10 mouse cellular contexts compared by ENCODE assay signal in genomic region chr2:152781031-152781711, GRCm38 (mm10). TPM values are rescaled to one million over a fixed set of nuclear protein-coding genes. Genes with fewer than 3 reads are reported as not detected.
A peak's percentile ranks its signal among the peaks of the same experiment; 100 is the strongest.
DNase-seq lines count a peak whose midpoint lies in the region; ATAC-seq and TF ChIP-seq lines count a peak whose summit lies in the region.
"Had no signal": no experiment of that assay in that cellular context is flagged by ENCODE, and none has a peak within 500 bp of the region (broad histone marks: within the 10 kb centered on the region; RNA-seq: fewer than 3 reads in every experiment).

No protein-coding gene starts in this region.

- intact Hi-C loops in heart, adult 2 months (cut with DNase I) = no loop called here
- intact Hi-C loops in left cerebral cortex, postnatal 14 days (cut with DNase I) = no loop called here

- H3K4me3 ChIP-seq in heart, adult 2 months = no peak overlapping the region
- H3K4me3 ChIP-seq in heart, embryonic 12.5 days = no peak overlapping the region
- no peak overlapping the region for H3K4me3 ChIP-seq in neural tube, embryonic 13.5 days
- no peak overlapping the region for H3K4me3 ChIP-seq in neural tube, embryonic 15.5 days (replicated peaks)
- no peak overlapping the region for H3K4me3 ChIP-seq in intestine, embryonic 15.5 days (replicated peaks)
- peak overlapping the region; percentile 31 for H3K4me3 ChIP-seq in megakaryocyte, embryonic 14.5 days (replicated peaks)

- no peak for TF ChIP-seq CTCF in heart, adult 2 months (IDR thresholded peaks at IDR 0.05)

- H3K79me2 ChIP-seq in heart, adult 2 months (replicated peaks; ENCODE audit: control insufficient read depth, insufficient read depth, low read length) = peaks cover 2% of the 10 kb centered on the region; the same call in 1 of the 2 replicates

- H3K4me1 ChIP-seq in heart, adult 2 months (ENCODE audit: control insufficient read depth, insufficient read depth, low read length) = peaks cover 25% of the 10 kb centered on the region
- peaks cover 41% of the 10 kb centered on the region for H3K4me1 ChIP-seq in heart, embryonic 12.5 days (replicated peaks)
- peaks cover 17% of the 10 kb centered on the region for H3K4me1 ChIP-seq in neural tube, embryonic 13.5 days (replicated peaks)
- H3K4me1 ChIP-seq in neural tube, embryonic 15.5 days = peaks cover 16% of the 10 kb centered on the region
- peaks cover 20% of the 10 kb centered on the region for H3K4me1 ChIP-seq in intestine, embryonic 15.5 days (replicated peaks)
- H3K4me1 ChIP-seq in megakaryocyte, embryonic 14.5 days = peaks cover 96% of the 10 kb centered on the region

- no peak overlapping the region for H3K4me2 ChIP-seq in heart, embryonic 12.5 days
- H3K4me2 ChIP-seq in neural tube, embryonic 13.5 days = no peak overlapping the region
- no peak overlapping the region for H3K4me2 ChIP-seq in neural tube, embryonic 15.5 days
- H3K4me2 ChIP-seq in intestine, embryonic 15.5 days (replicated peaks) = no peak overlapping the region

- TF ChIP-seq POLR2A in heart, adult 2 months (IDR thresholded peaks at IDR 0.05; ENCODE audit: insufficient read depth, low read depth, low read length) = no peak

- TF ChIP-seq EP300 in heart, adult 2 months (IDR thresholded peaks at IDR 0.05; ENCODE audit: insufficient read depth, low read depth, low read length) = no peak

- ATAC-seq in heart, embryonic 12.5 days (ENCODE audit: insufficient number of reproducible peaks, low FRiP score) = no peak
- ATAC-seq in neural tube, embryonic 13.5 days (ENCODE audit: low read depth) = no peak
- no peak for ATAC-seq in neural tube, embryonic 15.5 days (ENCODE audit: low FRiP score)
- ATAC-seq in intestine, embryonic 15.5 days = peak; percentile 63

- WGBS in heart, adult 2 months = 33% methylated on average over 3 of the region's 3 CpGs
- 86% methylated on average over 3 of the region's 3 CpGs for WGBS in heart, embryonic 12.5 days
- 93% methylated on average over 3 of the region's 3 CpGs for WGBS in neural tube, embryonic 13.5 days
- WGBS in neural tube, embryonic 15.5 days = 76% methylated on average over 3 of the region's 3 CpGs
- WGBS in intestine, embryonic 15.5 days = 77% methylated on average over 3 of the region's 3 CpGs

- DNase-seq in heart, adult 2 months = peak in 1 of 2 experiments; percentile 48
- DNase-seq in left cerebral cortex, postnatal 14 days (ENCODE audit: low spot score in 2 of 2) = no peak
- no peak for DNase-seq in Muller cell, postnatal 12 days (ENCODE audit: inconsistent ontology term)

- no peaks in the 10 kb centered on the region for H3K9me3 ChIP-seq in heart, embryonic 12.5 days (replicated peaks)
- H3K9me3 ChIP-seq in neural tube, embryonic 13.5 days = no peaks in the 10 kb centered on the region
- H3K9me3 ChIP-seq in neural tube, embryonic 15.5 days (replicated peaks) = no peaks in the 10 kb centered on the region
- H3K9me3 ChIP-seq in intestine, embryonic 15.5 days = no peaks in the 10 kb centered on the region
- H3K9me3 ChIP-seq in megakaryocyte, embryonic 14.5 days = no peaks in the 10 kb centered on the region

- H3K27ac ChIP-seq in heart, adult 2 months = peak overlapping the region; percentile 52
- H3K27ac ChIP-seq in heart, embryonic 12.5 days (ENCODE audit: poor library complexity, severe bottlenecking) = no peak overlapping the region
- H3K27ac ChIP-seq in neural tube, embryonic 13.5 days (replicated peaks) = no peak overlapping the region
- no peak overlapping the region for H3K27ac ChIP-seq in neural tube, embryonic 15.5 days (replicated peaks)
- H3K27ac ChIP-seq in intestine, embryonic 15.5 days = no peak overlapping the region
- H3K27ac ChIP-seq: kidney, postnatal 0 days; liver, embryonic 14.5 days had no signal

- H3K36me3 ChIP-seq in heart, adult 2 months (ENCODE audit: control insufficient read depth, insufficient read depth, low read length) = peaks cover 22% of the 10 kb centered on the region
- peaks cover 27% of the 10 kb centered on the region for H3K36me3 ChIP-seq in heart, embryonic 12.5 days
- peaks cover 44% of the 10 kb centered on the region for H3K36me3 ChIP-seq in neural tube, embryonic 13.5 days
- peaks cover 20% of the 10 kb centered on the region for H3K36me3 ChIP-seq in neural tube, embryonic 15.5 days
- peaks cover 8% of the 10 kb centered on the region; the same call in 1 of the 2 replicates for H3K36me3 ChIP-seq in intestine, embryonic 15.5 days
- peaks cover 98% of the 10 kb centered on the region for H3K36me3 ChIP-seq in megakaryocyte, embryonic 14.5 days (replicated peaks; ENCODE audit: low read length)

- H3K27me3 ChIP-seq in heart, adult 2 months (ENCODE audit: control insufficient read depth, insufficient read depth, low read length) = no peaks in the 10 kb centered on the region
- no peaks in the 10 kb centered on the region for H3K27me3 ChIP-seq in heart, embryonic 12.5 days (replicated peaks)
- no peaks in the 10 kb centered on the region for H3K27me3 ChIP-seq in neural tube, embryonic 13.5 days
- no peaks in the 10 kb centered on the region for H3K27me3 ChIP-seq in neural tube, embryonic 15.5 days (replicated peaks)
- H3K27me3 ChIP-seq in intestine, embryonic 15.5 days (replicated peaks) = no peaks in the 10 kb centered on the region
- no peaks in the 10 kb centered on the region for H3K27me3 ChIP-seq in megakaryocyte, embryonic 14.5 days (replicated peaks)

- H3K9ac ChIP-seq in heart, adult 2 months (ENCODE audit: low read depth, low read length) = peak overlapping the region; percentile 1; the same call in 1 of the 2 replicates
- H3K9ac ChIP-seq in heart, embryonic 12.5 days = no peak overlapping the region
- H3K9ac ChIP-seq in neural tube, embryonic 13.5 days = 0 out of 2 replicates have a peak overlapping the region, but pooled peaks have one; percentile 26
- no peak overlapping the region for H3K9ac ChIP-seq in neural tube, embryonic 15.5 days (replicated peaks)
- H3K9ac ChIP-seq in intestine, embryonic 15.5 days = no peak overlapping the region
- H3K9ac ChIP-seq: liver, embryonic 14.5 days had no signal

RNA-seq across cellular contexts. Expression of gene Cox4i2, which starts 27.2 kb away (rescaled TPM):
- 10 to 100 TPM; 12.1 to 18.0 TPM for total RNA-seq in heart, adult 2 months (2021)
- polyA plus RNA-seq in heart, adult 2 months (2012; rRNA removed) = 12.0 and 13.2 TPM in 2 replicates
- polyA plus RNA-seq in heart, embryonic 12.5 days (2016; fragmentation: Nextera tagmentation; extraction: Ambion mirVana) = 18.9 and 20.8 TPM in 2 replicates
- polyA plus RNA-seq in neural tube, embryonic 13.5 days (2015; fragmentation: Nextera tagmentation; extraction: Ambion mirVana) = 4.5 and 4.7 TPM in 2 replicates
- 4.8 and 7.6 TPM in 2 replicates for polyA plus RNA-seq in neural tube, embryonic 15.5 days (2015; fragmentation: Nextera tagmentation; extraction: Ambion mirVana)
- polyA plus RNA-seq in intestine, embryonic 15.5 days (2015; fragmentation: Nextera tagmentation; extraction: Ambion mirVana) = 12.2 and 14.2 TPM in 2 replicates
- polyA plus RNA-seq in megakaryocyte, embryonic 14.5 days (2012; ENCODE audit: insufficient read depth, low replicate concordance) = 2.8 TPM in 1 of 2 replicates, not detected in the other
- total RNA-seq in left cerebral cortex, postnatal 14 days (2021) = 1 to 10 TPM; 2.3 to 2.8 TPM

RNA-seq across cellular contexts. Expression of gene Id1, which starts 45.1 kb away (rescaled TPM):
- 10 to 100 TPM; 56.5 to 59.8 TPM for total RNA-seq in heart, adult 2 months (2021)
- 74.7 and 113 TPM in 2 replicates for polyA plus RNA-seq in heart, adult 2 months (2012; rRNA removed)
- polyA plus RNA-seq in heart, embryonic 12.5 days (2016; fragmentation: Nextera tagmentation; extraction: Ambion mirVana) = 87.7 and 90.9 TPM in 2 replicates
- 63.6 and 68.2 TPM in 2 replicates for polyA plus RNA-seq in neural tube, embryonic 13.5 days (2015; fragmentation: Nextera tagmentation; extraction: Ambion mirVana)
- 57.5 and 59.1 TPM in 2 replicates for polyA plus RNA-seq in neural tube, embryonic 15.5 days (2015; fragmentation: Nextera tagmentation; extraction: Ambion mirVana)
- polyA plus RNA-seq in intestine, embryonic 15.5 days (2015; fragmentation: Nextera tagmentation; extraction: Ambion mirVana) = 102 and 116 TPM in 2 replicates
- 9.3 and 45.9 TPM in 2 replicates for polyA plus RNA-seq in megakaryocyte, embryonic 14.5 days (2012; ENCODE audit: insufficient read depth, low replicate concordance)
- total RNA-seq in left cerebral cortex, postnatal 14 days (2021) = 10 to 100 TPM; 19.5 to 26.4 TPM

RNA-seq across cellular contexts. Expression of gene Bcl2l1, which starts 50.4 kb away (rescaled TPM):
- total RNA-seq in heart, adult 2 months (2021) = 100 to 1,000 TPM in 1 of 2 experiments, 10 to 100 TPM in 1; 51.9 to 102 TPM
- polyA plus RNA-seq in heart, adult 2 months (2012; rRNA removed) = 48.1 and 51.2 TPM in 2 replicates
- 83.0 and 85.9 TPM in 2 replicates for polyA plus RNA-seq in heart, embryonic 12.5 days (2016; fragmentation: Nextera tagmentation; extraction: Ambion mirVana)
- polyA plus RNA-seq in neural tube, embryonic 13.5 days (2015; fragmentation: Nextera tagmentation; extraction: Ambion mirVana) = 151 and 153 TPM in 2 replicates
- polyA plus RNA-seq in neural tube, embryonic 15.5 days (2015; fragmentation: Nextera tagmentation; extraction: Ambion mirVana) = 119 and 125 TPM in 2 replicates
- 61.9 and 64.0 TPM in 2 replicates for polyA plus RNA-seq in intestine, embryonic 15.5 days (2015; fragmentation: Nextera tagmentation; extraction: Ambion mirVana)
- 498 and 1,222 TPM in 2 replicates for polyA plus RNA-seq in megakaryocyte, embryonic 14.5 days (2012; ENCODE audit: insufficient read depth, low replicate concordance)
- total RNA-seq in left cerebral cortex, postnatal 14 days (2021) = 100 to 1,000 TPM; 120 to 127 TPM

Comparison
In these comparisons a context has a peak if more than half of its experiments do, and no peak if none do; other contexts are left out.
1. H3K9ac ChIP-seq: peak in heart, adult 2 months (single experiment) and neural tube, embryonic 13.5 days (single experiment); none in heart, embryonic 12.5 days (single experiment), neural tube, embryonic 15.5 days (single experiment) and intestine, embryonic 15.5 days (single experiment).